In genomic region chr11:64003484-64003883, GRCm38 (mm10) we compare ENCODE assay signal across 19 mouse cellular contexts.
DNase-seq lines count a peak whose midpoint lies in the region; ATAC-seq and TF ChIP-seq lines count a peak whose summit lies in the region.
"Had no signal": no experiment of that assay in that cellular context is flagged by ENCODE, and none has a peak within 500 bp of the region (broad histone marks: within the 10 kb centered on the region; RNA-seq: fewer than 3 reads in every experiment).

No protein-coding gene starts in this region.

- no peaks in the 10 kb centered on the region for H3K9me3 ChIP-seq in embryonic facial prominence, embryonic 12.5 days
- no peaks in the 10 kb centered on the region for H3K9me3 ChIP-seq in forebrain, embryonic 16.5 days (ENCODE audit: control insufficient read depth, low read length)
- H3K9me3 ChIP-seq: hindbrain, embryonic 15.5 days; neural tube, embryonic 13.5 days had no signal

- WGBS in embryonic facial prominence, embryonic 12.5 days, result 54% methylated on average over 3 of the region's 3 CpGs
- WGBS in forebrain, embryonic 16.5 days, result 54% methylated on average over 3 of the region's 3 CpGs

- no peaks in the 10 kb centered on the region for H3K27me3 ChIP-seq in embryonic facial prominence, embryonic 12.5 days
- H3K27me3 ChIP-seq in forebrain, embryonic 16.5 days (replicated peaks; ENCODE audit: control insufficient read depth, insufficient read depth, low read length), result no peaks in the 10 kb centered on the region
- H3K27me3 ChIP-seq: hindbrain, embryonic 15.5 days; neural tube, embryonic 13.5 days had no signal

- no peak overlapping the region for H3K4me2 ChIP-seq in embryonic facial prominence, embryonic 12.5 days (replicated peaks)
- no peak overlapping the region for H3K4me2 ChIP-seq in forebrain, embryonic 16.5 days (ENCODE audit: low read length)
- H3K4me2 ChIP-seq: hindbrain, embryonic 15.5 days; neural tube, embryonic 13.5 days had no signal

- intact Hi-C loops in gastrocnemius, adult 2 months (cut with DNase I), result no loop called here
- intact Hi-C loops in left cerebral cortex, postnatal 4 days (cut with DNase I), result no loop called here

- TF ChIP-seq CTCF in gastrocnemius, adult 2 months (IDR thresholded peaks at IDR 0.05), result no peak

- no peak overlapping the region for H3K27ac ChIP-seq in gastrocnemius, adult 2 months
- H3K27ac ChIP-seq in embryonic facial prominence, embryonic 12.5 days, result no peak overlapping the region
- no peak overlapping the region for H3K27ac ChIP-seq in forebrain, embryonic 16.5 days (ENCODE audit: low read length)
- H3K27ac ChIP-seq: heart, adult 2 months; hindbrain, embryonic 15.5 days; neural tube, embryonic 13.5 days had no signal

- H3K9ac ChIP-seq in embryonic facial prominence, embryonic 12.5 days, result no peak overlapping the region
- no peak overlapping the region for H3K9ac ChIP-seq in forebrain, embryonic 16.5 days (replicated peaks; ENCODE audit: low read depth, low read length)
- H3K9ac ChIP-seq: hindbrain, embryonic 15.5 days; neural tube, embryonic 13.5 days had no signal

- H3K4me3 ChIP-seq in gastrocnemius, adult 2 months, result no peak overlapping the region
- no peak overlapping the region for H3K4me3 ChIP-seq in embryonic facial prominence, embryonic 12.5 days
- no peak overlapping the region for H3K4me3 ChIP-seq in forebrain, embryonic 16.5 days (replicated peaks; ENCODE audit: low read length)
- H3K4me3 ChIP-seq: heart, adult 2 months; hindbrain, embryonic 15.5 days; neural tube, embryonic 13.5 days had no signal

- ATAC-seq in embryonic facial prominence, embryonic 12.5 days (ENCODE audit: insufficient number of reproducible peaks, insufficient read depth, low FRiP score, low TSS enrichment), result 0 out of 2 replicates have a peak, but pooled peaks have one; percentile 64
- peak; percentile 78 for ATAC-seq in megakaryocyte-erythroid progenitor cell, adult 5-6 weeks (replicated peaks; ENCODE audit: low FRiP score, low TSS enrichment, poor library complexity, severe bottlenecking)
- no peak for ATAC-seq in forebrain, embryonic 16.5 days

- DNase-seq in gastrocnemius, adult 2 months, result peak; percentile 49
- no peak for DNase-seq in gastrocnemius, postnatal 10 days
- DNase-seq in liver, result peak; percentile 41
- DNase-seq in left cerebral cortex, postnatal 4 days, result no peak
- DNase-seq in right cerebral cortex, postnatal 10 days (ENCODE audit: low spot score in 2 of 2), result no peak
- DNase-seq: B cell, adult 2 months; cerebellum, adult 8-10 months; embryo, embryonic 11 days; heart, adult 2 months; heart, postnatal 14 days; kidney, adult 8-10 months; lung, postnatal 10 days; spleen, adult 18-20 months; thymus, adult 2 months had no signal

- H3K36me3 ChIP-seq in embryonic facial prominence, embryonic 12.5 days, result no peaks in the 10 kb centered on the region
- no peaks in the 10 kb centered on the region for H3K36me3 ChIP-seq in forebrain, embryonic 16.5 days (ENCODE audit: control insufficient read depth, insufficient read depth)
- H3K36me3 ChIP-seq: hindbrain, embryonic 15.5 days; neural tube, embryonic 13.5 days had no signal

- H3K4me1 ChIP-seq in embryonic facial prominence, embryonic 12.5 days, result peaks cover 24% of the 10 kb centered on the region
- H3K4me1 ChIP-seq in forebrain, embryonic 16.5 days (replicated peaks; ENCODE audit: control insufficient read depth, insufficient read depth, low read length), result no peaks in the 10 kb centered on the region

Comparison
In these comparisons a context has a peak if more than half of its experiments do, and no peak if none do; other contexts are left out.
1. DNase-seq: peak in gastrocnemius, adult 2 months (single experiment) and liver (single experiment); none in gastrocnemius, postnatal 10 days (single experiment), left cerebral cortex, postnatal 4 days (single experiment) and right cerebral cortex, postnatal 10 days (0 of 2).